Mouse (Mus musculus): ENCODE data around the gene Azin2. TPM values are rescaled to one million over a fixed set of nuclear protein-coding genes. Genes with fewer than 3 reads are reported as not detected.

The Azin2 gene
- polyA plus RNA-seq, 1 experiment from 2014 or later = 20.0 TPM

DNA sequence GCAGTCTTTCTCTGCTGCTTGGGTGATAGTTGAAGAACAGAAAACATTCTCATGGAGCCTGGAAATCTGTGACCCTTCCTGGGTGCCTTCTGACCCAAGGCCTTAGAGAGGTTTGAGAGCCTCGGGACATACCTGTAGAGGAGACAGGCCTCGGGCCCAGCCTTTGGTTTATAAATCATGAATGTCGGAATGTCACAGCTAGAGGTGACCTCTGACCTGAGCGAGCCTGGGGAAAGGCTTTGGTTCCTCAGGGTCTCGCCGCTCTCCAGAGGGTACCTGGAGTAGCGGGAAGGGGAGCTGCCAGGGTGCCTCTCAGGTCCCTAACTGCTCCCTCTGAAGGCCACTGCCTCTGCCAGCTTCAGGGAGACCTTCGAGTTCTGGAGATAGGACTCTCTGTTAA lies 57.0 kb downstream of the Azin2 start:
- no peak for DNase-seq (ENCODE audit: low spot score)
- ATAC-seq (ENCODE audit: low read depth) = no peak
- Histone ChIP-seq H3K36me3 (ENCODE audit: control insufficient read depth, insufficient read depth, low read length) (peaks cover 40% of the 10 kb centered on the region), H3K4me2 (ENCODE audit: low read depth, low read length) (no peak overlapping the region), H3K4me1 (ENCODE audit: control insufficient read depth, insufficient read depth, low read length) (peaks cover 24% of the 10 kb centered on the region), H3K27me3 (replicated peaks; ENCODE audit: control insufficient read depth, insufficient read depth, low read length) (no peaks in the 10 kb centered on the region), H3K9ac (ENCODE audit: low read depth, low read length) (no peak overlapping the region), H3K27ac (replicated peaks; ENCODE audit: low read depth, low read length) (no peak overlapping the region), H3K4me3 (ENCODE audit: low read depth, low read length) (no peak overlapping the region), H3K9me3 (ENCODE audit: control insufficient read depth, low read length) (no peaks in the 10 kb centered on the region)
- 28% methylated on average over 6 of the region's 8 CpGs for WGBS

DNA sequence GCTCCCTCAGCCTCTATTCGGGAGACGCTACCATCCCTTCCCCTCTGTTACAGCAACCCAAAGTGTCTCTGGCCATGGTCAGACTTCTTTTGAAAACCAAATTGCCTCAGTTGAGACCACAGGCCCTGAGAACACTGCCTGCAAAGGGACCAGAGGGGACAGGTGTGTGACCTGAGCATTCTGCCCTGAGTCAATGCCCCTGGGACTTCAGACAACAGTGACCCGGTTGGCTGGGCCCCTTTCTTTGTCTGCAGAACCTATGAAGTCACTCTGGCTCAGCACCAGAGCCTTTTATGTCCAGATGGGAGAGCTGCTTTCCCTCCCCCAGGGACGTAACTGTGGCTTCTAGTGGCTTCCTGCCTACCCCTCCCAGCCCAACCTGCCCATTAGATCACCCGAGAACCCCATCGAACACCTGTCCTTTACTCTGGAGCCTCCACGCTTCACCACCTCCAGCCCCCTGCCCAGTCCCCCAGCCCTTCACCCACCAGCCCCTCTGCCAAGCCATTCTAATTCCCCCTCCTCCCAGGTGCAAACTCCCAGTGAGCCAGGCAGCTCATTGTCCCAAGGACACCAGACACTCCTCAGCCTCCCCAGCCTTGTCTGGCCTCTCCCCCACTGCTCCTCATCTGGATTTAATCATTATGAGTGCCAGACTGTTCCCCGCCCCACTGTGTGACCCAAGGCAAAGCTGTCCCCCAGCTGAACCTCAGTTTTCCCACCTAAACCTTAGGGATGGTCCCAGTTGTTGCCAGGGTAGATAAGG lies 58.0 kb downstream of the Azin2 start:
- H3K9ac ChIP-seq (ENCODE audit: low read depth, low read length) = 0 out of 2 replicates have a peak overlapping the region, but pooled peaks have one; percentile 23
- ATAC-seq (ENCODE audit: low read depth) = peak; percentile 24
- H3K4me3 ChIP-seq (ENCODE audit: low read depth, low read length) = no peak overlapping the region
- 26% methylated on average over 8 of the region's 8 CpGs for WGBS
- peak; percentile 68 for DNase-seq (ENCODE audit: low spot score)
- no peaks in the 10 kb centered on the region for H3K27me3 ChIP-seq (replicated peaks; ENCODE audit: control insufficient read depth, insufficient read depth, low read length)
- peaks cover 34% of the 10 kb centered on the region for H3K4me1 ChIP-seq (ENCODE audit: control insufficient read depth, insufficient read depth, low read length)
- H3K27ac ChIP-seq (replicated peaks; ENCODE audit: low read depth, low read length) = peak overlapping the region; percentile 41; the same call in 1 of the 2 replicates
- H3K9me3 ChIP-seq (ENCODE audit: control insufficient read depth, low read length) = no peaks in the 10 kb centered on the region
- H3K4me2 ChIP-seq (ENCODE audit: low read depth, low read length) = no peak overlapping the region
- H3K36me3 ChIP-seq (ENCODE audit: control insufficient read depth, insufficient read depth, low read length) = peaks cover 30% of the 10 kb centered on the region

DNA sequence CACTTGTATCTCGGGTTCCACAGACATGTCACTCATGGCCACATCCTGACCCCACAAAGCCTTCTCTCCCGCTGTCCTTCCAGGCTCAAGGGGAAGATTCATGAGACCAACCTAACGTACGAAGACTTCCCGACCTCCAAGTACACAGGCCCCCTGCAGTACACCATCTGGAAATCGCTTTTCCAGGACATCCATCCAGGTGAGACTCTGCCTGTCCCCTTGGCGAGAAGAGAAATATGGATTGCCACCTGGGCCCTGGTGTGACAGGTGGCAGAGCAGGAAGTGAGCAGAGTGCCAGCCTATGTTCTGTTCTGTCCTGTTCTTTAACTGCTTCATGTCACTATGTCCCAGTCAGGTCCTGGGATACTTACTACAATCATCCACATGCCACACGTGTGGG lies 59.9 kb downstream of the Azin2 start:
- H3K27me3 ChIP-seq (replicated peaks; ENCODE audit: control insufficient read depth, insufficient read depth, low read length) = no peaks in the 10 kb centered on the region
- no peak overlapping the region for H3K27ac ChIP-seq (replicated peaks; ENCODE audit: low read depth, low read length)
- H3K4me3 ChIP-seq (ENCODE audit: low read depth, low read length) = no peak overlapping the region
- no peak for DNase-seq (ENCODE audit: low spot score)
- H3K4me1 ChIP-seq (ENCODE audit: control insufficient read depth, insufficient read depth, low read length) = peaks cover 50% of the 10 kb centered on the region
- no peak overlapping the region for H3K9ac ChIP-seq (ENCODE audit: low read depth, low read length)
- H3K4me2 ChIP-seq (ENCODE audit: low read depth, low read length) = no peak overlapping the region
- 84% methylated on average over 8 of the region's 8 CpGs for WGBS
- ATAC-seq (ENCODE audit: low read depth) = no peak
- peaks cover 27% of the 10 kb centered on the region for H3K36me3 ChIP-seq (ENCODE audit: control insufficient read depth, insufficient read depth, low read length)
- no peaks in the 10 kb centered on the region for H3K9me3 ChIP-seq (ENCODE audit: control insufficient read depth, low read length)

DNA sequence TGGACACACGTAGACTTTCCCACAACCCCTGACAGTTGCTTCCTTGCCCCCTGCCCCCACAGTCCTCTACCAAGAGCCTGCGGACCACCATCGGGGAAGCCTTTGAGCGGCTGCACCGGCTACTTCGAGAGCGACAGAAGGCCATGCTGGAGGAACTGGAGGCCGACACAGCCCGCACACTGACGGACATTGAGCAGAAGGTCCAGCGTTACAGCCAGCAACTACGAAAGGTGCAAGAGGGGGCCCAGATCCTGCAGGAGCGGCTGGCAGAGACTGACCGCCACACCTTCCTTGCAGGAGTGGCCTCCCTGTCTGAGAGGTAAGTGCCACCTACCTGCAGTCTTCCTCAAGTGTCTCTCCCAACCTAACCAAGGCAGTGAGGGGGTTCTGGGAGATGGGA lies 61.8 kb downstream of the Azin2 start:
- DNase-seq (ENCODE audit: low spot score) (no peak), ATAC-seq (ENCODE audit: low read depth) (no peak)
- 81% methylated on average over 14 of the region's 14 CpGs for WGBS
- H3K4me2 ChIP-seq (ENCODE audit: low read depth, low read length) = no peak overlapping the region
- peak overlapping the region; percentile 91; the same call in 1 of the 2 replicates for H3K27ac ChIP-seq (replicated peaks; ENCODE audit: low read depth, low read length)
- H3K9ac ChIP-seq (ENCODE audit: low read depth, low read length) = no peak overlapping the region
- peaks cover 27% of the 10 kb centered on the region for H3K36me3 ChIP-seq (ENCODE audit: control insufficient read depth, insufficient read depth, low read length)
- no peaks in the 10 kb centered on the region for H3K9me3 ChIP-seq (ENCODE audit: control insufficient read depth, low read length)
- peaks cover 50% of the 10 kb centered on the region for H3K4me1 ChIP-seq (ENCODE audit: control insufficient read depth, insufficient read depth, low read length)
- no peak overlapping the region for H3K4me3 ChIP-seq (ENCODE audit: low read depth, low read length)
- H3K27me3 ChIP-seq (replicated peaks; ENCODE audit: control insufficient read depth, insufficient read depth, low read length) = no peaks in the 10 kb centered on the region

DNA sequence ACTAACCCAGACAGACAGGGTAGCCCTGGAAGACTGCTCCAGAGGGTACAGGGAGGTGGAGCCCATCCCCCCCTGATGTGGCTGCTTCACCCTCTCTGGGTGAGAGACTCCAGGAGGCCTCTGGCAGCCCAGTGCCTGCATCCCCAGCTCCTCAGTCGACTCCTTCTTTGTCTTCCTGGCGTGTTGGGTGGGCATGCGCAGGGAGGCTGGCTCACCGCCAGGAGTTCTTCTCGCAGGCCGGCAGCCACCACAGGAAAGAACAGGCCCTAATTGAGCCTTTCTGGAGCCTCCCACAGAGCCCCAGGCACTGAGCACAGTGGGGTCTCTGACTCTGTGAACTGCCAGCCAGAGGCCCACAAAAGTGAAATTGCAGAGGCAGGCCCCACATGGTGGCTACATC lies 62.9 kb downstream of the Azin2 start:
- no peak overlapping the region for H3K4me3 ChIP-seq (ENCODE audit: low read depth, low read length)
- H3K9me3 ChIP-seq (ENCODE audit: control insufficient read depth, low read length) = no peaks in the 10 kb centered on the region
- WGBS = 3% methylated on average over 4 of the region's 6 CpGs
- H3K27ac ChIP-seq (replicated peaks; ENCODE audit: low read depth, low read length) = peak overlapping the region; percentile 91
- ATAC-seq (ENCODE audit: low read depth) (peak; percentile 91), DNase-seq (ENCODE audit: low spot score) (peak; percentile 96)
- no peaks in the 10 kb centered on the region for H3K27me3 ChIP-seq (replicated peaks; ENCODE audit: control insufficient read depth, insufficient read depth, low read length)
- peaks cover 27% of the 10 kb centered on the region for H3K36me3 ChIP-seq (ENCODE audit: control insufficient read depth, insufficient read depth, low read length)
- peak overlapping the region; percentile 37 for H3K9ac ChIP-seq (ENCODE audit: low read depth, low read length)
- H3K4me1 ChIP-seq (ENCODE audit: control insufficient read depth, insufficient read depth, low read length) = peaks cover 39% of the 10 kb centered on the region
- 0 out of 2 replicates have a peak overlapping the region, but pooled peaks have one; percentile 1 for H3K4me2 ChIP-seq (ENCODE audit: low read depth, low read length)

DNA sequence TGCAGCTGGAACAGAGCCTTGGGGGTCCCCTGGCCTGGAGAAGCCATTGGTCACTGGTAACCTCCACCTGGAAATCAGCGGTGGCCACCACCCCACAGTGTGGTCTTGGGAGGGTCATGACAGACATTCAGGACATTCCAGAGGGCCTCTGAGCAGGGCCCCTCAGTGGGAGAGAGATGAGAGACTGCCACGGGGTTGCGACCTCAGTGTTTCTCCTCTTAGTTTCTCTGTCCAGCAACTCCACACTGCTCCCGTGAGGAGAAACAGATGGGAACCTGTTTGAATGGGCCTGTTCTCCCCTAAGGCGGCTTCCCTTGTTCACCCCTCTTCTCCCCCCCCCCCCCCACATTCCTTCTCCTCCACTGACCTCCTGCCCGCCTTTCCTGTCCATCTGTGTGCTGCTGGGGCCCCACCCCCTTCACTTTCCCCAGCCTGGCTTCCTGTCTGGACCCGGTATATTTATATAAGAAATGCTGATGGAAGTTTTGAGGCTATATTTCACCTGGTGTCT lies 64.3 kb downstream of the Azin2 start:
- WGBS = 7% methylated on average over 6 of the region's 7 CpGs
- peak; percentile 27 for ATAC-seq (ENCODE audit: low read depth)
- DNase-seq (ENCODE audit: low spot score) = peak; percentile 70

DNA sequence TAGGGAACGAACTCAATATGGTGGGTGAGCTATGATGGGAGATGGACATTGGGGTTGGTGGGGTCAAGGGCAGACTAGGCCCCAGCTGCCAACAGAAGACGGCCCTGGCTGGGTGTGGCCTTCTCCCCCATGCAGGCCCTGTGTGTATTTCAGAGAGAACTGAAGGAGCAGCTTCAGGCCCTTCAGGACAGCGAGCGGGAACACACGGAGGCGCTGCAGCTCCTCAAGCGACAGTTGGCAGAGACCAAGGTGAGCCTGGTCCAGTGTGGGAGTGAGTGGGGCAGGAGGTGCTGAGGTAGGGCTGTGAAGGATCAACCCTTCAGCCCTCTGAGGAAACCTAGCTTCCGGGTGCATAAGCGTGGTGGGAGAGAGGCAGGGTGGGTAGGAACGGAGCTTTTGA lies 65.6 kb downstream of the Azin2 start:
- WGBS = 93% methylated on average over 10 of the region's 10 CpGs
- Histone ChIP-seq H3K9me3 (ENCODE audit: control insufficient read depth, low read length) (no peaks in the 10 kb centered on the region), H3K36me3 (ENCODE audit: control insufficient read depth, insufficient read depth, low read length) (peaks cover 13% of the 10 kb centered on the region; the same call in 1 of the 2 replicates), H3K9ac (ENCODE audit: low read depth, low read length) (no peak overlapping the region), H3K4me1 (ENCODE audit: control insufficient read depth, insufficient read depth, low read length) (peaks cover 29% of the 10 kb centered on the region), H3K27ac (replicated peaks; ENCODE audit: low read depth, low read length) (no peak overlapping the region), H3K27me3 (replicated peaks; ENCODE audit: control insufficient read depth, insufficient read depth, low read length) (no peaks in the 10 kb centered on the region), H3K4me3 (ENCODE audit: low read depth, low read length) (no peak overlapping the region), H3K4me2 (ENCODE audit: low read depth, low read length) (no peak overlapping the region)
- ATAC-seq (ENCODE audit: low read depth) = no peak
- DNase-seq (ENCODE audit: low spot score) = no peak

More for the DNA sequence above, 64.3 kb downstream of the Azin2 start:
- Histone ChIP-seq H3K4me1 (ENCODE audit: control insufficient read depth, insufficient read depth, low read length) (peaks cover 29% of the 10 kb centered on the region), H3K27me3 (replicated peaks; ENCODE audit: control insufficient read depth, insufficient read depth, low read length) (no peaks in the 10 kb centered on the region), H3K36me3 (ENCODE audit: control insufficient read depth, insufficient read depth, low read length) (peaks cover 20% of the 10 kb centered on the region), H3K9me3 (ENCODE audit: control insufficient read depth, low read length) (no peaks in the 10 kb centered on the region), H3K27ac (replicated peaks; ENCODE audit: low read depth, low read length) (peak overlapping the region; percentile 91), H3K4me3 (ENCODE audit: low read depth, low read length) (no peak overlapping the region), H3K9ac (ENCODE audit: low read depth, low read length) (no peak overlapping the region), H3K4me2 (ENCODE audit: low read depth, low read length) (no peak overlapping the region)

DNA sequence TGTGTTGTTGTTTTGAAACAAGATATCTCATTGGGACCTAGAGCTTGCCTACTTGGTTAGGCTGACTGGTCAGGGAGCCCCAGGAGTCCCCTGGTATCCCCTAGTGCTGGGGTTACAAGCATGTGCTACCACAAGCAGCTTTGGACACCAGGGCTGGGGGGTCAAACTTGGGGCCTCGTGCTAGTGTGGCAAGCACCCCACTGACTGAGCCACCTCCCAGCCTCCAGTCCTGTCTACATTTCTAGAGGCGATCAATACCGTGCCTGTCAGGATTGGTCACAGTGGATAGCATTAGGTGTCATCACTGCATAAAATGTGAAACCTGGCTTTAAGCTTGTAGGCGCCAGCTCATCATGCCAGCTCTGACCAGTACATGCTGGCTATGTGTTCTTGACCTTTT lies 66.4 kb downstream of the Azin2 start:
- Histone ChIP-seq H3K27ac (replicated peaks; ENCODE audit: low read depth, low read length) (no peak overlapping the region), H3K27me3 (replicated peaks; ENCODE audit: control insufficient read depth, insufficient read depth, low read length) (no peaks in the 10 kb centered on the region), H3K9ac (ENCODE audit: low read depth, low read length) (no peak overlapping the region), H3K4me3 (ENCODE audit: low read depth, low read length) (no peak overlapping the region), H3K4me2 (ENCODE audit: low read depth, low read length) (no peak overlapping the region), H3K4me1 (ENCODE audit: control insufficient read depth, insufficient read depth, low read length) (peaks cover 29% of the 10 kb centered on the region), H3K9me3 (ENCODE audit: control insufficient read depth, low read length) (no peaks in the 10 kb centered on the region), H3K36me3 (ENCODE audit: control insufficient read depth, insufficient read depth, low read length) (peaks cover 6% of the 10 kb centered on the region; the same call in 1 of the 2 replicates)
- ATAC-seq (ENCODE audit: low read depth) (no peak), DNase-seq (ENCODE audit: low spot score) (no peak)
- WGBS = 84% methylated on average over 4 of the region's 4 CpGs
